Mouse (Mus musculus) megakaryocyte, embryonic 14.5 days (primary cell): ENCODE measurements around the gene Zp3r. TPM values are rescaled to one million over a fixed set of nuclear protein-coding genes. Genes with fewer than 3 reads are reported as not detected.

Experiments used
- H3K27me3 ChIP-seq: replicated peaks from 2 replicates; pipeline ENCODE3; 2012; ENCODE audit warnings: inconsistent platforms
- H3K36me3 ChIP-seq: replicated peaks from 2 replicates; pipeline ENCODE3; 2012; ENCODE audit warnings: low read length, inconsistent platforms, mixed read lengths
- H3K4me1 ChIP-seq: 2 replicates; pipeline ENCODE4 v1.6.1; 2012; ENCODE audit warnings: inconsistent platforms
- H3K4me3 ChIP-seq: replicated peaks from 2 replicates; pipeline ENCODE3; 2012; ENCODE audit warnings: moderate library complexity, mild to moderate bottlenecking, inconsistent platforms
- H3K9me3 ChIP-seq: 2 replicates; pipeline ENCODE4 v1.6.1; 2012; ENCODE audit warnings: inconsistent platforms
- FLI1 ChIP-seq: IDR thresholded peaks from 2 replicates; pipeline ENCODE4 v1.6.1; 2012; ENCODE audit warnings: low read length, inconsistent platforms, mixed read lengths
- GATA1 ChIP-seq: IDR thresholded peaks from 3 replicates; pipeline ENCODE4 v1.6.1; 2012; ENCODE audit warnings: mixed read lengths, low read length, inconsistent platforms, borderline replicate concordance
- polyA plus RNA-seq: library from polyadenylated mRNA; stranded (reverse); fragments of >175 nt; gene quantifications from 2 replicates; pipeline ENCODE4 v1.2.3, GENCODE M21; 2012; ENCODE audit warnings: low replicate concordance; ENCODE audit not compliant: insufficient read depth

Zp3r gene
- polyA plus RNA-seq, 1 experiment, result not detected

DNA sequence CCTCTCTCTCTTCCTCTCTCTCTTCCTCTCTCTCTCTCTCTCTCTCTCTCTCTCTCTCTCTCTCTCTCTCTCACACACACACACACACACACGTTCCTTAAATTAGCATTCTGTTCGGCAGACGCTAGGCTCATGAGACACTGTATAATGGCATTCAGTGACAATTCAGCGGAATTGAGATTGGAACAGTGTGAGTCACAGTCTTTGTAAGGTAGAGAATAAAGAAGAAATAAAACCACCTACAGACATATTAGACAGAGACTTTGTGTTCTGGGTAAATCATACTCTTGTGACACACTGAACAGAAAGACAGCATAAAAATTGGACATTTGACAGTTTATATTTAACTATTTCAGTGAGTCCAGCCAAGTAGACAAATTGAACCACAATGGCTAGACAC is 53.0 kb downstream of the Zp3r start:
- Histone ChIP-seq H3K36me3 (no peaks in the 10 kb centered on the region), H3K9me3 (no peaks in the 10 kb centered on the region), H3K27me3 (peaks cover 4% of the 10 kb centered on the region), H3K4me1 (peaks cover 8% of the 10 kb centered on the region), H3K4me3 (no peak overlapping the region)
- no peak for TF ChIP-seq GATA1
- TF ChIP-seq FLI1, result no peak

DNA sequence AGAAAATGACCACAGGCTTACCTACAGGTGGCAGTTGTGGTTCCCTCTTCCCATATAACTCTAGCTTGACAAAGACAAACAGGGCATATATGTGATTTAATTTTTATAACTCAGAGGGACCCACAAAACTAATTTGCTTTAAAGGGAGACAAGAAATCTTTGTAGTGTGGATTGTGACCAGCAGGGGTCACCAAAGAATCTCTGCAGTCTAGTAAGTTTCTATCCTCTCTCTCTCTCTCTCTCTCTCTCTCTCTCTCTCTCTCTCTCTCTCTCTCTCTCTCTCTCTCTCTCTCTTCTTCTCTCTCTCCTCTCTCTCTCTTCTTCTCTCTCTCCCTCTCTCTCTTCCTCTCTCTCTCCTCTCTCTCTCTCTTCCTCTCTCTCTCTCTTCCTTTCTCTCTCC is 53.5 kb downstream of the Zp3r start:
- H3K36me3 ChIP-seq, result no peaks in the 10 kb centered on the region
- no peak overlapping the region for H3K4me3 ChIP-seq
- H3K9me3 ChIP-seq, result no peaks in the 10 kb centered on the region
- peaks cover 4% of the 10 kb centered on the region for H3K27me3 ChIP-seq
- TF ChIP-seq GATA1 (no peak), FLI1 (no peak)
- peaks cover 10% of the 10 kb centered on the region for H3K4me1 ChIP-seq

DNA sequence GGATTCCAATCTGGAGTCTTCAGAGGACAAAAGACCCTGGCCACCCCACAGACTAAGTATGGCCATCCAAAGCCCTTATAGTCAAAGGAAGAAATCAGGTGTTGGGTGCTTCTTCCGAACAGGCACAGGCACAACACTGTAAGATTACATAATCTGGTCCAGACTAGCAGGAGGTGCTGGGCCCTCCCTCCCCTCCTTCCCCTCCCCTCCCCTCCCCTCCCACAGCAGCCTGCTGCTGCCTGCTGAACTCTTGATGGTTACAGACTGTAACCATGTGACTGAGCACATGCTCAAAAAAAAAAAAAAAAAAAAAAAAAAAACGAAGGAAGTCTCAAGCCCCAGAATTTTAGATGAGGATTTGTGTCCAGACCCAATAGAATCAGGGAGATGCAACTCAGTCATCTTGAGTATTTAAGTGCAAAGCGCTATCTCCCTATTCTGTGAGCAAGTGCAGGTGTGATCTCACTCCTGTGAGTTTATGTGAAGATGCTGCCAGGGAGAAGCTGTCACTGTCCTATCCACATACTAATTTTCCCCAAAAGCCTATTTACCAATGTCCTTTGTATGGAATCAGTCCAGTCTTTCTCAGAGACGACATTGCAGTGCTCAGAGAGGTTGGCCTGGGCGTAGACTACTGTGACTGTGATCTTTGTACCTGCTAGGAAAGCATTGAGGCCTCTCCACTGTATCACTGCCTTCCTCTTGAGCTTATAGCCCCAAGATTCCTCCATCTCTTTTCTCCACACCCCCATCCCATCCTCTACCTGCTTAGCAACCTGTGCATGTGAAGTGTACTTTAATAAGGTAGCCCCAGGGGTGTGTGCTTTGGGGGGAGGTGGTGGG is 77.8 kb downstream of the Zp3r start:
- Histone ChIP-seq H3K4me1 (peaks cover 50% of the 10 kb centered on the region), H3K4me3 (no peak overlapping the region)

DNA sequence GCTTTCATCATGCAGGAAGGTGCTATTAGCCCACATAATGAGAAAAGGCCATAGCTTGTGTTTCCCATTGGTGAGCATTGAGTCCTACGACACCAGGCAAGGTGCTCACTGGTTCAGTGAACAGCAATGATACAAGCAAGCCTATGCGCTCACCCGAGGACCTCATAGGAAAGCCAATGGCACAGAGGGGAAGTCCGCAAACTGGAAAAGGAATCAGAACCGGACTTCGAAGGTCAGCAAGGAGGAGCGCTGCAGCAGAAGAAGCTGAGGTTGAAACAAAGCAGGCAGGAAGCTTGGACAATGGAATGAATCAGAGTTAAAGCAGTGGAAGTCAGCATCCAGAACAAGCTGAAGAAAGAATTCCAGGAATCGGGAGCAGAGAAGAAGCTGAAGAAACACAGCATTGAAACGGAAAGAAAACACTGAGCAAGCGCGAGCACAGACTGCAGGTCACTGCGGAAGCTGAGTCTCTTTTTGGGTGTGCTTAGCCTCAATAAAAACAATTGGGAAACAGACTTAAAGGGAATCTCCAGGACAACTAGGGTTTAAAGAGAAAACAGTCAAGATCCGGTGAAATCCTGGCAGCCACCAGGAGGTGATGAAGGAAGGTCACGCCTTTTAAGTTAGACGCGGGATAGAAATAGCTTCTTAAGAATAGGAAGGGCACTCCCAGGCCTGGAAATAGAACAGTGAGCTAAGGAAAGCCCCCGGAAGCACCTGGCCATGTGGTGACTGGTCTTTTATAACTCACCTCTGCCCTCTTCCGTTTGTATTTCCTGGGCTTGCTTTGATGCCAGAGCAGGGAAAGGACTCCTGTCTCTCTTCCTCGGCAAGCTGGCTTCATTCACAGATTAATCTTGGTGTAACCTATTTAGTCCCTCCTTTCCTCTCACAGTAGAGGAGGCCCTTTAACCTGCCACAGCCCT is 78.9 kb downstream of the Zp3r start:
- Histone ChIP-seq H3K9me3 (no peaks in the 10 kb centered on the region), H3K4me1 (peaks cover 60% of the 10 kb centered on the region), H3K36me3 (no peaks in the 10 kb centered on the region), H3K4me3 (peak overlapping the region; percentile 73), H3K27me3 (no peaks in the 10 kb centered on the region)
- TF ChIP-seq GATA1 (no peak), FLI1 (no peak)

More for the DNA sequence above, 77.8 kb downstream of the Zp3r start:
- Histone ChIP-seq H3K36me3 (no peaks in the 10 kb centered on the region), H3K9me3 (no peaks in the 10 kb centered on the region), H3K27me3 (no peaks in the 10 kb centered on the region)
- TF ChIP-seq FLI1 (no peak), GATA1 (no peak)

DNA sequence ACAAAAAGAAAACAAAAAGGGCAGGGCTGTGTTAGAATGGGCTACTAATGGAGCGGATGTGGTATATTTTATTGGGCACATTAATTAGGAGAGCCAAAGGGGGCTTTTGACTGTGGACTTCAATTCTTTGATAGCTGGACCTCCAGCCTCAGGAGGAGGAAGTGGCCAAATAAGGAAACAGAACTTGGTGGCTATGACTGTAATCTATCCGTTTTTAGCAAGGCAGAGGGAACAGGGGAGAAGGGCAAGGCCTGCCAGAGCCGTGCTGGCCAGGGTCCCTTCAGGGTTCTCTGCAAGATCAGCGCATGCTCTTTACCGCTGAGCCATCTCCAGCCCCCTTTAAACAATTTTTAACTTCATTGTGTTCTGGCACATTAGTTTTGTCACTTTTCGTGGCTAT is 79.7 kb downstream of the Zp3r start:
- H3K9me3 ChIP-seq, result no peaks in the 10 kb centered on the region
- H3K4me1 ChIP-seq, result peaks cover 67% of the 10 kb centered on the region
- H3K36me3 ChIP-seq, result no peaks in the 10 kb centered on the region
- TF ChIP-seq GATA1 (no peak), FLI1 (no peak)
- H3K27me3 ChIP-seq, result no peaks in the 10 kb centered on the region
- peak overlapping the region; percentile 40 for H3K4me3 ChIP-seq

DNA sequence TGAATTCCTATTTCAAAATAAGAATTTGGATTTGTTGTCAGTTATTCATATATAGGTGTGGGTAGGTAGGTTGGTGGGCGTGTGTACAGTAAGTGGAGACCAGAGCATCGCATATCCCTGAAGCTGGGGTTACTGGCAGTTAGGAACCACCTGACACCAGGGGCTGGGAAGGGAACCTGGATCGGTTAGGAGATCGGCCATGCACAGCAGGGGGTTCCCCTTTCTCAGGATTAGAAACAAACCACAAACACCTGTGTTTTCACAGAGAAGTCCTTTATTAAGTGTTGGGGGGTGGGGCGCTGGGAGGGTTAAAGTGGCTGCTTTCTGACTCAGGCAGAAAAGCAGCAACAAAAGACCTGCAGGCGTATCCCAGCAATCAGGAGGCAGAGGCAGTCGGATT is 80.3 kb downstream of the Zp3r start:
- peaks cover 69% of the 10 kb centered on the region for H3K4me1 ChIP-seq
- TF ChIP-seq GATA1, result no peak
- no peak for TF ChIP-seq FLI1
- H3K36me3 ChIP-seq, result no peaks in the 10 kb centered on the region
- H3K4me3 ChIP-seq, result peak overlapping the region; percentile 62
- H3K27me3 ChIP-seq, result no peaks in the 10 kb centered on the region
- no peaks in the 10 kb centered on the region for H3K9me3 ChIP-seq

DNA sequence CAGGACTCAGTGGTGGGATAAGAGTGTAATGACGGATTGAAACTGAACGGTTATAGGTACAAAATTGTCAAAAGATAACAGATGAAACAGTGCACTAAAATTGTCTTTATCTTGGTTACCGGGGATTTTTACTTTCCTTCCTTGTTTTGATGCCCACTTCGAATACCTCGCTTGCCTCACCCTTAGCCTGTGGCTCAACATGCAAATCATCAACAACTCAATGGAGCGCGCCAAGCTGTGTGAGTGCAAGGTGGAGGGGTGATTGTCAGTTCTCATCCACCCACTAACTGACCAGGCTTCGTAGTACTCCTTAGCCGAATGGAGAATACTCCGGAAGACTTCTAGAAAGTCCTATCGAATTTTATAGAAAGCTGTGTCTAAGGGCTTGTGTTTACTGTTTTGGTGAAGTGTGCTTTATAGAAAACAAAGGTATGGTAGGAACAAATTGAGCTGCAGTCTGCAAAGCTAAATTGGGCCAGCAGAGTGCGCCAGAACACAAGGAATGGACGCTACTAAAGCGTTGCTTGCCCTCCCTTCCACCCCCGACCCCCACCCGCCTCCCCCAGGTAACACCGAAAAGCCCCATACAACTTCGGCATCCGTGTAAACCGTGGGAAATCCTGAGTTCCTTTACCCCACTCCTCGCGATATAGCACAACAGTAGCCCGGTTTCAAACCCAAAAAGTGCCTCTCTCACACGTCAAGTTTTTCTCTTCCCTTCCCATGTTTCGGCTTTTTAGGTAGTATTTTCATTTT is 81.6 kb downstream of the Zp3r start:
- H3K9me3 ChIP-seq, result no peaks in the 10 kb centered on the region
- TF ChIP-seq FLI1, result no peak
- no peak for TF ChIP-seq GATA1
- peaks cover 69% of the 10 kb centered on the region for H3K4me1 ChIP-seq
- H3K36me3 ChIP-seq, result no peaks in the 10 kb centered on the region
- H3K4me3 ChIP-seq, result peak overlapping the region; percentile 92
- no peaks in the 10 kb centered on the region for H3K27me3 ChIP-seq

Other genes starting within 250 kb of the Zp3r start
- not detected in 2 replicates for gene Cd55b, start 206.6 kb downstream of the Zp3r start, polyA plus RNA-seq
- 7.2 and 24.3 TPM in 2 replicates for gene Cd55, start 166.9 kb downstream of the Zp3r start, polyA plus RNA-seq
- not detected in 2 replicates for gene C4bp, start 32.0 kb upstream of the Zp3r start, polyA plus RNA-seq
- not detected in 2 replicates for gene Gm29427, start 86.2 kb upstream of the Zp3r start, polyA plus RNA-seq
- gene Yod1, start 87.7 kb upstream of the Zp3r start, polyA plus RNA-seq, result 0.95 and 2.4 TPM in 2 replicates
- gene Pfkfb2, start 99.6 kb upstream of the Zp3r start, polyA plus RNA-seq, result 1.8 and 2.5 TPM in 2 replicates
- 4.5 and 39.9 TPM in 2 replicates for gene AA986860, start 102.4 kb upstream of the Zp3r start, polyA plus RNA-seq
- not detected in 2 replicates for gene Fcamr, start 171.3 kb upstream of the Zp3r start, polyA plus RNA-seq
- not detected in 2 replicates for gene Pigr, start 197.1 kb upstream of the Zp3r start, polyA plus RNA-seq
- not detected in 2 replicates for gene Fcmr, start 236.0 kb upstream of the Zp3r start, polyA plus RNA-seq